Mouse (Mus musculus) limb, embryonic 15.5 days (tissue): Measurements from ENCODE around the gene Apod. TPM values are rescaled to one million over a fixed set of nuclear protein-coding genes. Genes with fewer than 3 reads are reported as not detected.
"Not testable (repeated sequence)": the region's sequence is repeated elsewhere in the genome, so short reads cannot be mapped to it uniquely, and the experiment has no call there.

Source experiments
- ATAC-seq: fragments of 200-750 bp; cut with Nextera tagmentation; 2 replicates; pipeline ENCODE4 v1.8.0; 2017; ENCODE audit warnings: low read depth, moderate TSS enrichment; ENCODE audit not compliant: insufficient number of reproducible peaks, low FRiP score, low TSS enrichment
- H3K27ac ChIP-seq: fragments of 300-500 bp; sonication (generic); 2 replicates; pipeline ENCODE4 v1.5.1; 2015; ENCODE audit warnings: moderate library complexity, mild to moderate bottlenecking, inconsistent platforms
- H3K27me3 ChIP-seq: fragments of 300-500 bp; sonication (generic); 2 replicates; pipeline ENCODE4 v1.6.1; 2015; ENCODE audit warnings: inconsistent platforms
- H3K36me3 ChIP-seq: fragments of 300-500 bp; sonication (generic); 2 replicates; pipeline ENCODE4 v1.6.1; 2015; ENCODE audit warnings: inconsistent platforms
- H3K4me1 ChIP-seq: fragments of 300-500 bp; sonication (generic); 2 replicates; pipeline ENCODE4 v1.6.1; 2015; ENCODE audit warnings: inconsistent platforms
- H3K4me2 ChIP-seq: fragments of 300-500 bp; sonication (generic); 2 replicates; pipeline ENCODE4 v1.6.1; 2015; ENCODE audit warnings: mild to moderate bottlenecking, inconsistent platforms
- H3K4me3 ChIP-seq: fragments of 300-500 bp; sonication (generic); 2 replicates; pipeline ENCODE4 v1.5.1; 2015; ENCODE audit warnings: mild to moderate bottlenecking, inconsistent platforms
- H3K9ac ChIP-seq: fragments of 300-500 bp; sonication (generic); 2 replicates; pipeline ENCODE4 v1.6.1; 2015; ENCODE audit warnings: inconsistent platforms
- H3K9me3 ChIP-seq: fragments of 300-500 bp; sonication (generic); 2 replicates; pipeline ENCODE4 v1.6.1; 2016; ENCODE audit warnings: inconsistent platforms
- WGBS: fragments of 180-500 bp; shearing (Covaris S2); methylation state at CpG from one replicate; pipeline ENCODE4 v1.1.7; 2015; 5-methylcytosine and 5-hydroxymethylcytosine counted together
- polyA plus RNA-seq: library from polyadenylated mRNA; unstranded; fragments of >200 nt; fragmentation: Nextera tagmentation; extraction: Ambion mirVana; gene quantifications from 2 replicates; pipeline ENCODE4 v1.2.1, GENCODE M21; 2015

Gene Apod
- polyA plus RNA-seq, 1 experiment from 2014 or later: 97.6 TPM

- 76% methylated on average over 3 of the region's 3 CpGs for WGBS
- not testable (repeated sequence) for H3K4me3 ChIP-seq, H3K27me3 ChIP-seq, H3K4me2 ChIP-seq, H3K9ac ChIP-seq, H3K36me3 ChIP-seq, H3K9me3 ChIP-seq, ATAC-seq
- Histone ChIP-seq H3K27ac (peak overlapping the region; percentile 54; the same call in 1 of the 2 replicates), H3K4me1 (peaks cover 28% of the 10 kb centered on the region)
These were observed 5.1 kb upstream of the Apod start for GRCm38 (mm10) chr16:31319723-31320122.

GRCm38 (mm10) chr16:31319316-31319715 is 4.7 kb upstream of the Apod start:
- Histone ChIP-seq H3K27me3 (no peaks in the 10 kb centered on the region), H3K36me3 (no peaks in the 10 kb centered on the region), H3K4me1 (peaks cover 31% of the 10 kb centered on the region), H3K4me3 (no peak overlapping the region), H3K9ac (no peak overlapping the region), H3K4me2 (no peak overlapping the region), H3K27ac (peak overlapping the region; percentile 54; the same call in 1 of the 2 replicates), H3K9me3 (no peaks in the 10 kb centered on the region)
- 51% methylated on average over 4 of the region's 4 CpGs for WGBS
- ATAC-seq: no peak

- no peaks in the 10 kb centered on the region for H3K36me3 ChIP-seq
- no peak overlapping the region for H3K9ac ChIP-seq
- peaks cover 37% of the 10 kb centered on the region for H3K4me1 ChIP-seq
- WGBS: 63% methylated on average over 2 of the region's 2 CpGs
- no peak for ATAC-seq
- no peak overlapping the region for H3K4me2 ChIP-seq
- no peaks in the 10 kb centered on the region for H3K9me3 ChIP-seq
- no peaks in the 10 kb centered on the region for H3K27me3 ChIP-seq
- H3K4me3 ChIP-seq: no peak overlapping the region
- H3K27ac ChIP-seq: no peak overlapping the region
These were observed 3.8 kb upstream of the Apod start for GRCm38 (mm10) chr16:31318418-31318817.

GRCm38 (mm10) chr16:31316246-31317143 is 1.9 kb upstream of the Apod start:
- H3K9ac ChIP-seq, H3K4me3 ChIP-seq, H3K9me3 ChIP-seq, H3K27me3 ChIP-seq, H3K36me3 ChIP-seq, H3K4me2 ChIP-seq: not testable (repeated sequence)
- Histone ChIP-seq H3K4me1 (peaks cover 39% of the 10 kb centered on the region), H3K27ac (peak overlapping the region; percentile 78)
- WGBS: 35% methylated on average over 12 of the region's 12 CpGs
- 0 out of 2 replicates have a peak, but pooled peaks have one; percentile 21 for ATAC-seq

GRCm38 (mm10) chr16:31315294-31315693 is 686 bp upstream of the Apod start:
- H3K4me2 ChIP-seq: no peak overlapping the region
- no peaks in the 10 kb centered on the region for H3K36me3 ChIP-seq
- 71% methylated on average over 4 of the region's 4 CpGs for WGBS
- H3K27me3 ChIP-seq: no peaks in the 10 kb centered on the region
- ATAC-seq: no peak
- no peaks in the 10 kb centered on the region for H3K9me3 ChIP-seq
- peaks cover 41% of the 10 kb centered on the region for H3K4me1 ChIP-seq
- no peak overlapping the region for H3K4me3 ChIP-seq
- H3K9ac ChIP-seq: no peak overlapping the region
- peak overlapping the region; percentile 78 for H3K27ac ChIP-seq

DNA sequence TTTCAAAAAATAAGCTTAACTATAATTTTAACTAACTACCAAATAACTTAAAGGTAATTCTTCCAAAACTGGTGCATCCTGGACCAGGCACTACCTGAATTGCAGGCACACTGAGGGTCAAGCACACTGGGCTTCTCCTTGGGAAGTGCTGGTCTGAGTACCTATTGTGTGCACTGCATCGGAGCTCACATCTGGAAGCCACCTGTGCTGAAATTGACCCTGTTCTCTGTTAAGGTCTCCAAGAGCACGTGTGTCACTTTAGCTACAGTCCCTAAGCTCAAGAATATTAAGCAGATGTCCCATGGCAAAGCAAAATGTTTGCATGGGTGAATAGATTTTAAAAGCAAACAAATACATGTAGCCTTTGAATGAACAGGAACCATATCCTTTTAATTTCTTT is 997 bp downstream of the Apod start:
- peak overlapping the region; percentile 24 for H3K4me2 ChIP-seq

GRCm38 (mm10) chr16:31312296-31312695 is 2.3 kb downstream of the Apod start:
- Histone ChIP-seq H3K36me3 (no peaks in the 10 kb centered on the region), H3K4me3 (no peak overlapping the region), H3K4me1 (peaks cover 35% of the 10 kb centered on the region), H3K27ac (no peak overlapping the region), H3K27me3 (no peaks in the 10 kb centered on the region), H3K9me3 (no peaks in the 10 kb centered on the region), H3K4me2 (no peak overlapping the region), H3K9ac (no peak overlapping the region)
- no peak for ATAC-seq
- 75% methylated on average over 3 of the region's 3 CpGs for WGBS

More for the DNA sequence above, 997 bp downstream of the Apod start:
- WGBS: 24% methylated on average over 2 of the region's 2 CpGs
- Histone ChIP-seq H3K4me1 (peaks cover 35% of the 10 kb centered on the region), H3K9me3 (no peaks in the 10 kb centered on the region), H3K36me3 (no peaks in the 10 kb centered on the region), H3K9ac (no peak overlapping the region), H3K27me3 (no peaks in the 10 kb centered on the region), H3K27ac (peak overlapping the region; percentile 82), H3K4me3 (peak overlapping the region; percentile 10; the same call in 1 of the 2 replicates)
- no peak for ATAC-seq

DNA sequence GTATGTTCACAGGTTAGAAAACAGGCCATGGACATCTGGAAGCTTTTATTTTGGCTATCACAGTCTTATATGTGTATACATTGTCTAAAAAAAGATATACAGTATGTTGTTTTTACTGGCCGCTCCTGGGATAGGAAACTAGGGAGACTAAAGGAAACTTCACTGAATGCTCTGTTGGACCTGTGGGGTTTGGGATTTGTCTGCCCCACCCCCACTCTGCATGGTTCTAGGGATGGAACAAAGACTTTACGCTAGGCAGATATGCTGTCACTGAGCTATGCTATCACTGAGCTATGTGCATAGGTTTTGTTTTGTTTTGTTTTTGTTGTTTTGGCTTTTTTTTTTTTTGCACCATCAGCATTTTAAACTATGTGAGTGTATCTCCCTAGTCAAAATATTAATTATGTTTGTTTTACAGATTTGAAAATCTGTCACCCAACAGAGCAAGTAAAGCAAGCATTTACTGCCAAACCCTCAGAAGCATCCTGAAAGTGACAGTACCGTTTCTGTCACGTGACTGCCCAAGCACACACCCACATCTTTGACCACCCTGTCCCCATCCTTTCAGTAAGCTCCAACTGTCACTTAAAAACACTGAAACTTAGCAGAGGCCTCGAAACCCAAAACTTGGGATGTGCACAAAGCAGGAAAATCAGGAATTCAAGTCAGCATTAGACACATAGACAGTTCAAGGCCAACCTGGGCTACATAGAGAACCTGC is 9.2 kb downstream of the Apod start:
- Histone ChIP-seq H3K4me1 (no peaks in the 10 kb centered on the region), H3K27me3 (no peaks in the 10 kb centered on the region), H3K9ac (no peak overlapping the region), H3K4me2 (no peak overlapping the region), H3K4me3 (no peak overlapping the region), H3K36me3 (no peaks in the 10 kb centered on the region), H3K27ac (no peak overlapping the region), H3K9me3 (no peaks in the 10 kb centered on the region)
- no peak for ATAC-seq
- WGBS: 79% methylated on average over 5 of the region's 5 CpGs

- Histone ChIP-seq H3K9ac (no peak overlapping the region), H3K4me3 (no peak overlapping the region), H3K27ac (no peak overlapping the region), H3K4me1 (peaks cover 10% of the 10 kb centered on the region; the same call in 1 of the 2 replicates), H3K9me3 (no peaks in the 10 kb centered on the region), H3K4me2 (no peak overlapping the region), H3K36me3 (no peaks in the 10 kb centered on the region), H3K27me3 (no peaks in the 10 kb centered on the region)
- no peak for ATAC-seq
- WGBS: 73% methylated on average over 10 of the region's 10 CpGs
These were observed 11.3 kb downstream of the Apod start for GRCm38 (mm10) chr16:31303276-31303675.

DNA sequence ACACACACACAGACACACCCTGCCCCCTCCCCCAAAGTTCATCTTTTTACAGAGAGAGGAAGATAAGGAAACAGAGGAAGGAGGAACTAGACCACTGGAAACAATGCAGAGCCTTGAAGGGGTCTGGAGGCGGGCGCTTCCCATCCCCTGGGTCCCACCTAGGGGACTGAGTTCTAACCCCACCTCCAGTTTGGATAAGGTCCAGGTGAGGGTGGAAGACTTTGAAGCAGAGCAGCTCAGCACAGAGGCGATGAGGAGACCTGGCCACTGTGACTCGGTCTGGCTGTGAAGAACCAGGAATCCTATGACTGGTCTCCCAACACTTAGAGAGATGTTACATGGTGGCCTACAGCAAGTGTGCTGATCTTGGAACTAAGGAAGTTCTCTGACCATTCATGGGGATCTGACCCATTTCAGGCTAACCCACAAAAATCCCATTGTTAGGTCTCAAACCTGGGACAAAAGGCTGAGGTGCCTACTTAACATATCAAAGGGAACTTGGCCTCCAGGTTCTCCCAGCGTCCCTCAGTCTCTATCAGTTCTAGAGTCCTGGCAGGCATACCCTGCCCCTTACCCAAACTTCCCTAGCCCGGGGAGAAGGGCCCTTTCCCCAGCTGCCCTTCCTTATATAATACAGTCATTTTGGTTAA is 13.6 kb downstream of the Apod start:
- 84% methylated on average over 6 of the region's 6 CpGs for WGBS
- H3K27ac ChIP-seq: no peak overlapping the region

DNA sequence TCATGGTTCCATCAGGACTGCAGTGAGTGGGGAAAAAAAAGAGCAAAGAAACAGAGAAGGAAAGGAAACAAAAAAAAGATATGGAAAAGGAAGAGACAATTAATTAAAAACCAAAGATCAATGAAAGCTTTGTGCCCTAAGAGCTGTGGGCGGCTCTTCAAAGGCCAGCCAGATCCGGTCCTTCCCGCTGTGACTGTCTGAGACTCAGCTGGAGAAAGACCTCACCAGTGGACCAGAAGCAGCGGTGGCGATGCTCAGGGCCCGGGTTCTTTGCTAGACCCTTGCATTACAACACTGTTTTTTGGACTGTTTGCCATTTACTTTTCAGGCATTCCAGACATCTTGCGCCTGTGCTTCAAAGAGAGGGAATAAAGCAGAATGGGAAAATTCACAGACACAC is 14.1 kb downstream of the Apod start:
- 42% methylated on average over 7 of the region's 7 CpGs for WGBS
- ATAC-seq: no peak
- H3K4me2 ChIP-seq: no peak overlapping the region
- H3K4me3 ChIP-seq: no peak overlapping the region
- no peaks in the 10 kb centered on the region for H3K36me3 ChIP-seq
- peaks cover 10% of the 10 kb centered on the region; the same call in 1 of the 2 replicates for H3K4me1 ChIP-seq
- H3K27me3 ChIP-seq: no peaks in the 10 kb centered on the region
- H3K27ac ChIP-seq: no peak overlapping the region
- no peaks in the 10 kb centered on the region for H3K9me3 ChIP-seq
- H3K9ac ChIP-seq: no peak overlapping the region

More for the DNA sequence above, 13.6 kb downstream of the Apod start:
- Histone ChIP-seq H3K4me3 (no peak overlapping the region), H3K4me1 (peaks cover 10% of the 10 kb centered on the region; the same call in 1 of the 2 replicates), H3K36me3 (no peaks in the 10 kb centered on the region), H3K4me2 (no peak overlapping the region), H3K9me3 (no peaks in the 10 kb centered on the region), H3K27me3 (no peaks in the 10 kb centered on the region), H3K9ac (no peak overlapping the region)
- no peak for ATAC-seq
